Mouse (Mus musculus): Measurements from ENCODE around the gene Hmmr. TPM values are rescaled to one million over a fixed set of nuclear protein-coding genes. Genes with fewer than 3 reads are reported as not detected.

The Hmmr gene
- polyA plus RNA-seq, 1 experiment from 2014 or later, result 8.7 TPM

DNA sequence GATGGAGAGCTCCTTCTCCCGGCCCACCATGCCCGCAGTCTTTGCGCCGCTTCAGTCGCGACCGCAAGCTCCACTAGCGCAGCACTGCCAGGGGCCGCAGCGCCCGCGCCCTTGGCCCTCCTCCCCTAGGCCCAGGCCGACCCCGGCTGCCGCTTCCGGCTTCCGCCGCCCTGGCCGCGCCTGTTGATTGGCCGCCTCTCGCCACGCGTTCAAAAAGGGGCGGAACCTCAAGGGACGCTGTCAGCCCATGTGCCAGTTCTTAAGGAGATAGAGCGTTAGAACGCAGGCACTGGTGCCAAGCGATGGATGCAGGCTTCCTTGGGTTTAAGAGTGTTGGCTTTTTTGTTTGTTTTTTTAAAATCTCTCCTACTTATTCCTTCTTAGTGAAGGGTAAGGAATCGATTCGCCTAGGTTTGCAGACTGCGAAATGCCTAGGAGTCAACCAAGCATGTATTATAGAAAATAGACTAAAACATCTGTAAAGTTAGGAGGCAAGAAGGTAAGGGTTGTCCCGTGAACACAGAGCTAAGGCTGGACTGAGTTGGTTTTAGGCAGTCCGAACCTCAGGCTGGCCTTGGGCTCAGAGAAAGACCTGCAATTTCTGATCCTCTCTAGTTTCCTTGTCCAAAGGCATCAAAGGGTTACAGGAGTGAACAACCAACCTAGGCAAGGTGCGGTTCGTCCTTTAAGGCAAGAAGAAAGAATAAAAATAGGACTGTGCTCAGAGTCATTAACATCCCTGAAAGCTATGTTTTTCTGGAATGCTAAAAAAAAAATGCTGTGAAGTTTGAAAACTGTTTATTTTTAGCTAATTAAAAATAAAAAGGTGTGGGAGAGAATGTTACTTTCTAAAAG lies 40.5 kb downstream of the Hmmr start:
- peak; percentile 99 for ATAC-seq
- H3K4me1 ChIP-seq (replicated peaks; ENCODE audit: control insufficient read depth, insufficient read depth, low read length), result peaks cover 8% of the 10 kb centered on the region; the same call in 1 of the 2 replicates
- peak overlapping the region; percentile 87 for H3K27ac ChIP-seq (ENCODE audit: low read depth, low read length)
- no peaks in the 10 kb centered on the region for H3K9me3 ChIP-seq (ENCODE audit: control insufficient read depth)
- no peak for TF ChIP-seq CTCF (IDR thresholded peaks at IDR 0.05; ENCODE audit: low read depth)
- H3K36me3 ChIP-seq (ENCODE audit: control insufficient read depth, insufficient read depth), result peaks cover 6% of the 10 kb centered on the region; the same call in 1 of the 2 replicates
- peak overlapping the region; percentile 72 for H3K4me2 ChIP-seq (replicated peaks; ENCODE audit: low read depth)
- H3K4me3 ChIP-seq (ENCODE audit: low read depth, low read length), result peak overlapping the region; percentile 82
- H3K9ac ChIP-seq (ENCODE audit: low read depth, low read length), result peak overlapping the region; percentile 83
- no peaks in the 10 kb centered on the region for H3K27me3 ChIP-seq (replicated peaks; ENCODE audit: control insufficient read depth, insufficient read depth, low read length)
- WGBS, result under 1% methylated on average over 31 of the region's 36 CpGs

DNA sequence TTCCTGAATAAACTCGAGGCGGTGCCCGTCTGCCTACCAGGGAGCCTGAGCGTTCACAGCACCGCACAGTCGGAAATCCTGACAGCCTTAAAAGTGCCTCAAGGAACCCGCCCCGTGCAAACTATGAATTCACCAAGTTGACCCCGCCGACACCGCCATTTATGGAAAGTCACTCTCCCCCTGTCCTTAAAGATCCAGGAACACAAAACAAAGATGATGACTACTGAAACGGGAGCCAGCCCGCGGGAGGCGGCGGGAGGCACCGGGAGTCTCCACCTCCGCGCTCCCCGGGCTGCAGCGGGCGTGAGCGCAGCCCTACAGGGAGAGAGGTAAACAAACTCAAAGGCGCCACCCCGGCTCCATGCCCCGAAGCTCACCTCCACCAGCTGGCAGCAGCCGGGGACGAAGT lies 41.1 kb downstream of the Hmmr start:
- Histone ChIP-seq H3K4me2 (replicated peaks; ENCODE audit: low read depth) (peak overlapping the region; percentile 72), H3K27me3 (replicated peaks; ENCODE audit: control insufficient read depth, insufficient read depth, low read length) (no peaks in the 10 kb centered on the region)

DNA sequence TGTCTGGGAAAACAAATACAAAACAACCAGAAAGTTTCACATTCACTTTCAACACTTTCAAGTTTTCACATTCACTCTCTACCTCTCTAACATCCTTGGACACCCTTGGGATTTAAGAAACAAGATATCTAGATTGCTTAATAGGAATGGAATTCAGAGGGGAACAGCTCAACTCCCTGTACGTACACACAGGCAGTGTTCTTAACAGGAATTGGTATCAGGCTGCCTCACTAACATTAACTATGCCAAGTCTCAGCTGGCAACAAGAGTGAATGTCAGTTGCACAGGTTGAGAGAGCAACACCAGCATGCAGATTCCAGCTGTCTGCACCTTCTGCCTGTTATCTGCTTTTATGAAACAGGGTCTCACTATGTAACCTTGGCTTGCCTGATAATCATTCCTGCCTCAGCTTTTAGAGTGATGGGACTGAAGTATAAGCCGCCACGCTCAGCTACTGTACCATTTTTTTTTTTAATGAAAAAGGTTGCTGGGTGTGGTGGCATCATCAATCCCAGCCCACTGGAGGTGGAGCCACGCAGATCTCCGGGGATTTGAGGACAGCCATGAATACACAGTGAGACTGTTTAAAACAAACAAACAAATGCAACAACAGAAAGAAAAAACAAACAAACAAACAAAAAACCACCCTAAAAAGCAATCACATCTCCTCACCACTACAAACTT lies 42.6 kb downstream of the Hmmr start:
- Histone ChIP-seq H3K27ac (ENCODE audit: low read depth, low read length) (no peak overlapping the region), H3K4me3 (ENCODE audit: low read depth, low read length) (0 out of 2 replicates have a peak overlapping the region, but pooled peaks have one; percentile 82), H3K36me3 (ENCODE audit: control insufficient read depth, insufficient read depth) (peaks cover 23% of the 10 kb centered on the region), H3K9ac (ENCODE audit: low read depth, low read length) (no peak overlapping the region), H3K9me3 (ENCODE audit: control insufficient read depth) (no peaks in the 10 kb centered on the region), H3K4me1 (replicated peaks; ENCODE audit: control insufficient read depth, insufficient read depth, low read length) (peaks cover 8% of the 10 kb centered on the region; the same call in 1 of the 2 replicates), H3K4me2 (replicated peaks; ENCODE audit: low read depth) (peak overlapping the region; percentile 72), H3K27me3 (replicated peaks; ENCODE audit: control insufficient read depth, insufficient read depth, low read length) (no peaks in the 10 kb centered on the region)
- WGBS, result 51% methylated on average over 5 of the region's 5 CpGs
- ATAC-seq, result no peak
- TF ChIP-seq CTCF (IDR thresholded peaks at IDR 0.05; ENCODE audit: low read depth), result no peak

More for the DNA sequence above, 41.1 kb downstream of the Hmmr start:
- Histone ChIP-seq H3K4me1 (replicated peaks; ENCODE audit: control insufficient read depth, insufficient read depth, low read length) (peaks cover 8% of the 10 kb centered on the region; the same call in 1 of the 2 replicates), H3K27ac (ENCODE audit: low read depth, low read length) (peak overlapping the region; percentile 87), H3K36me3 (ENCODE audit: control insufficient read depth, insufficient read depth) (peaks cover 11% of the 10 kb centered on the region), H3K4me3 (ENCODE audit: low read depth, low read length) (peak overlapping the region; percentile 82), H3K9ac (ENCODE audit: low read depth, low read length) (peak overlapping the region; percentile 83), H3K9me3 (ENCODE audit: control insufficient read depth) (no peaks in the 10 kb centered on the region)
- under 1% methylated on average over 28 of the region's 28 CpGs for WGBS
- TF ChIP-seq CTCF (IDR thresholded peaks at IDR 0.05; ENCODE audit: low read depth), result peak; percentile 6; the same call in 1 of the 2 replicates
- ATAC-seq, result peak; percentile 83

DNA sequence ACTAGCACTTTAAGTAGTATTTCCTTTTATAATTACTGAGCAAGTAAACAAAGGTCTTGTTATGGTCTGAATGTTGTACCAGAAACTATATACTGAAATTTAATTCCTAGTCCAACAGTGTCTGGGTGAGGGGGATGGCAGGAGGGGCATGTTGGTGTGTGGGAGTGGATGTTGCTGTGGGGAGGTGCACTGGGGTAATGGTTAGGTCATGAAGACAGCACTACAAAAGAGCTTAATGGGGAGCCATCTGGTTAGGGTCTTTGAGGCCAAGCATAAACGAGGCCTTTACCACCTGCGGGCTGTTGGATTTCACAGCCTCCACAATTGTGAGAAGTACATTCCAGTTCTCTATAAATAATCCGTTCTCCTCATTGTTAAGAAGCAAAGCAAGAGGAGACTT lies 49.9 kb downstream of the Hmmr start:
- Histone ChIP-seq H3K9me3 (ENCODE audit: control insufficient read depth) (no peaks in the 10 kb centered on the region), H3K27me3 (replicated peaks; ENCODE audit: control insufficient read depth, insufficient read depth, low read length) (no peaks in the 10 kb centered on the region), H3K9ac (ENCODE audit: low read depth, low read length) (no peak overlapping the region), H3K4me1 (replicated peaks; ENCODE audit: control insufficient read depth, insufficient read depth, low read length) (no peaks in the 10 kb centered on the region), H3K4me2 (replicated peaks; ENCODE audit: low read depth) (no peak overlapping the region), H3K4me3 (ENCODE audit: low read depth, low read length) (no peak overlapping the region), H3K36me3 (ENCODE audit: control insufficient read depth, insufficient read depth) (peaks cover 58% of the 10 kb centered on the region), H3K27ac (ENCODE audit: low read depth, low read length) (no peak overlapping the region)
- 78% methylated on average over 3 of the region's 3 CpGs for WGBS
- TF ChIP-seq CTCF (IDR thresholded peaks at IDR 0.05; ENCODE audit: low read depth), result no peak
- ATAC-seq, result no peak

DNA sequence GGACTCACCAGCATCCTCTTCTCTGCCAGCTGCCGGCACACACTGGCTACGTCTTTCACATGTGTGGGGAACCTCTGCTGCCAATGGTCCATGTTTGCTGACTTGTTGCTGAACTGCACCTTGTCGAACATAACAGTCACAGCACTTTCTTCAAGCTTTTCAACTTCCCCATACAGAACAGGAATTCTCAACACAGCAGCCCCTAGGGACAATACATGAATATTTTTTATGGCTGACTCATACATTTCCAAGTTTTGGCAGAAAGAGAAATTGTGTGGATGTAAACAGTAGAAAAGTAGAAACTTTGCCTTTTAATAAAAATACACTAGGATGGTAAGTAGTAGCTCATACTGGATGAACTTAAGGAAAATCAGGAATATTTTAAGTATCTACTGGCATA lies 50.8 kb downstream of the Hmmr start:
- Histone ChIP-seq H3K4me1 (replicated peaks; ENCODE audit: control insufficient read depth, insufficient read depth, low read length) (no peaks in the 10 kb centered on the region), H3K4me2 (replicated peaks; ENCODE audit: low read depth) (no peak overlapping the region), H3K36me3 (ENCODE audit: control insufficient read depth, insufficient read depth) (peaks cover 56% of the 10 kb centered on the region), H3K27me3 (replicated peaks; ENCODE audit: control insufficient read depth, insufficient read depth, low read length) (no peaks in the 10 kb centered on the region), H3K4me3 (ENCODE audit: low read depth, low read length) (no peak overlapping the region), H3K9me3 (ENCODE audit: control insufficient read depth) (no peaks in the 10 kb centered on the region), H3K27ac (ENCODE audit: low read depth, low read length) (no peak overlapping the region), H3K9ac (ENCODE audit: low read depth, low read length) (no peak overlapping the region)
- TF ChIP-seq CTCF (IDR thresholded peaks at IDR 0.05; ENCODE audit: low read depth), result no peak
- WGBS, result 87% methylated on average over 3 of the region's 3 CpGs
- ATAC-seq, result no peak

DNA sequence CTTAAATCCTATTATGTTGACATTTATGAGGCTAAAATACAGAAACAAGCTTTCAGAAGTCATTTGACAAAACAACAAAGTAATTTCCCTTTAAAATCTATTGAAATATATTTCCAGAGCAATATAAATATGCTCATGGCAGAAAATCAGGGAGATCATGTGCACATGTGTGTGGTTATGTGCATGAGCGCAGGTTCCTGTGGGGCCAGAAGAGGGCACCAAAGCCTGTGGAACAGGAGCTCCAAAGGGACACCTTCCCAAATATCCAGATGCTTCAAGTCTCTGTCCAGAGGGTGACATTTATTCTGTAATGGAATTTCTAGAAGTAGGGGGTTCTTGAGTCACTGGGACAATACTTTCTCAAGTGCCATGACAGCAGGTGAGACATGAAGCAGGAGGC lies 56.1 kb downstream of the Hmmr start:
- peaks cover 30% of the 10 kb centered on the region for H3K36me3 ChIP-seq (ENCODE audit: control insufficient read depth, insufficient read depth)
- ATAC-seq, result no peak
- H3K27ac ChIP-seq (ENCODE audit: low read depth, low read length), result no peak overlapping the region
- H3K4me3 ChIP-seq (ENCODE audit: low read depth, low read length), result no peak overlapping the region
- peak; percentile 49 for TF ChIP-seq CTCF (IDR thresholded peaks at IDR 0.05; ENCODE audit: low read depth)
- no peak overlapping the region for H3K9ac ChIP-seq (ENCODE audit: low read depth, low read length)
- no peaks in the 10 kb centered on the region for H3K27me3 ChIP-seq (replicated peaks; ENCODE audit: control insufficient read depth, insufficient read depth, low read length)
- WGBS, result 94% methylated on average over 1 of the region's 1 CpGs
- no peaks in the 10 kb centered on the region for H3K4me1 ChIP-seq (replicated peaks; ENCODE audit: control insufficient read depth, insufficient read depth, low read length)
- no peaks in the 10 kb centered on the region for H3K9me3 ChIP-seq (ENCODE audit: control insufficient read depth)
- no peak overlapping the region for H3K4me2 ChIP-seq (replicated peaks; ENCODE audit: low read depth)
